Mouse (Mus musculus) ZHBTc4 (cell line): ENCODE measurements around the gene Krt87.
A peak's percentile ranks its signal among the peaks of the same experiment; 100 is the strongest.

Experiments
- DNase-seq: peaks from one replicate; pipeline ENCODE4 v3.0.0-alpha.2; 2011; ENCODE audit warnings: low read depth, low spot score

Gene Krt87

GRCm38 (mm10) chr15:101438555-101438954, at the start of gene Krt87:
TSS of gene Krt87 (minus strand) at chr15:101438804.
- DNase-seq = peak; percentile 21

DNA sequence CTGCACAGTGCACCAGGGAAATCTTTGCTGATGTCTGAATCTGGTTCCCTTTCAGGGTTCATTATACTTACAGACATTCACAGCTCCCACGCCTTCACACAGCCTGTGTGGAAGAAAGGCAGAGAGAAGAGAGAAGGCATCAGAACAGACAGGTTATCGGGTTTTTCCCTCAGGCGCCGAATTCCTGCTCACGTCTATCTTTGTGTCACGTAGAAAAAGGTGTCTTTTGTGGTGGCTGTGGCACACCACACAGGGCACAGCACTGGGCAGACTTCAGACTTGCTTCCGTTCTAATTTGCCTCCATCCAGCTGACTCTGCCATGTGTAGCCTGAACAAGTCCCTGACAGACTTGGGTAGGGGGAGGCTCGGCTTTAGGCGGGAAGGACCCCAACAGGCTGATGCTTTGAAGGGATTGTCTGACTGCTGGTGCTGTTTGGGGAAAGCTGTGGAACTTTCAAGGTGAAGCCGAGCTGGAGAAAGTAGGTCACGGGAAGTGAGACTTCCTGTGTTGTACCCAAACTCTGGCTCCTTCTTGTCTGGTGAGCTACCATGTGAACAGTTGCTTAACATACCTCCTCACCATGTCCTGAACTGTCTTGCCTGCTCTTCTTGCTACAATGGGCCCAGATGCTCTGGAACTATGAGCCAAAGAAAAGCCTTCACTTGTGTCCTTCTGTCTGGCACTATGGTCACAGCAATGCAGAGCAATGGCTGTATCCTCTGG, 47.5 kb upstream of the Krt87 start:
- no peak for DNase-seq

- no peak for DNase-seq
Measured at GRCm38 (mm10) chr15:101484939-101485338, 46.3 kb upstream of the Krt87 start.

- DNase-seq = no peak
Measured at GRCm38 (mm10) chr15:101483646-101484045, 45.0 kb upstream of the Krt87 start.

GRCm38 (mm10) chr15:101482056-101482455, 43.5 kb upstream of the Krt87 start:
- DNase-seq = no peak

GRCm38 (mm10) chr15:101479666-101480060, 41.1 kb upstream of the Krt87 start:
- no peak for DNase-seq

DNA sequence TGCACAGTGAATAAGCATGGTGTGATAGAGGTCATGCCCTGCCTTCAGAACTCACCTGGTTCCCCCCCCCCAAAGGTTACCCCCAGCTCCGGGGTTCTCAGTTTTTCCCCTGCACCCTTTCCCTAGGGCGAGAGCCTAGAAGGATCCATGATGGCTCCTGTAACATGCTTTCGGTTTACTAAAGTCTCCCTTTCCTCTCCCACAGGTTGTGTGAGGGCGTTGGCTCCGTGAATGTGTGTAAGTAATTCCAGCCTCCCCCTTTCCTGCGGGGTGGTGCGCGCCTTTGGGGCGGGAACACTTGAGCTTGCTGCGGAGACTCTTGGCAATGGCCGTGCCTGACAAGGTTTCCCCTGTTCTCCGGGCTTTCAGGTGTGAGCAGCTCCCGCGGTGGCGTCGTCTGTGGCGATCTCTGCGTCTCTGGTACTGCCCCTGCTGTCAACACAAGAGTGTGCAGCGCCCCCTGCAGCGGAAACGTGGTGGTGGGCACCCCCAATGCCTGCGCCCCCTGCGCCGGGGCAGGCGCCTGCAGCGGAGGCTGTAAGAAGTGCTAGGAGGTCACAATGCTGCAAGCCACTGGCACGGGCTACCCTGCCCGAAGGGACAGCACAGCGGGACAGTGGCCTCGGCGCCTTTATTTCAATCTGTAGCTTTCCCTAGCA, 40.5 kb upstream of the Krt87 start:
- peak; percentile 44 for DNase-seq

DNA sequence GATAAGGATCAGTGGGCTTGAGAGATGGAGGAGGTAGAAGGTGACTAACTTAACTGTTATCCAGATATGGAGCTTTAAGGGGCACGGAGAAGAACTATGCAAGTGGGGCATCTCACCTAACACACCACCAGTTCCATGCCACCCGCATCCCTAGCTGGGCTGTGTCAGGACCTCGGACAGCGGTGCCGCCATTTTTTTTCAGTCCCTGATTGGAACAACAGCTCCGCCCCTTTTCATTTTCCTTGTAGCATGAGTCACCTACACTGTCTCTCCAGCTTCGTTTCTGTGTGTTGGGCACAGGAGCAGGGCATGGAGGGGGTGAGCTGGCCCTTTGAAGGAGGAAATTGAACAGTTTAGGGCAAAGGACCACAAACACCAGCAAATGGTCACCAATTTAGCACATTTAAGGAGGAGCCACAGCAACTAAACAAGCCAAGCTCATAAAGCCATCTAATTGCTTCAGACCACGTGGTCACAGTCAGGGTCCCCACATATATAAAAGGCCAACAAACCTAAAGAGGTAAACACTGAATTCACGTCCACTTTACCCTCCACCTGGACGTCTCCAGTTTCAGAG, 34.4 kb upstream of the Krt87 start, which contains the start of gene Krt86:
Gene Krt86, plus strand, starts transcription at position 527 of the 577 bp plus-strand sequence.
- peak; percentile 62 for DNase-seq

DNA sequence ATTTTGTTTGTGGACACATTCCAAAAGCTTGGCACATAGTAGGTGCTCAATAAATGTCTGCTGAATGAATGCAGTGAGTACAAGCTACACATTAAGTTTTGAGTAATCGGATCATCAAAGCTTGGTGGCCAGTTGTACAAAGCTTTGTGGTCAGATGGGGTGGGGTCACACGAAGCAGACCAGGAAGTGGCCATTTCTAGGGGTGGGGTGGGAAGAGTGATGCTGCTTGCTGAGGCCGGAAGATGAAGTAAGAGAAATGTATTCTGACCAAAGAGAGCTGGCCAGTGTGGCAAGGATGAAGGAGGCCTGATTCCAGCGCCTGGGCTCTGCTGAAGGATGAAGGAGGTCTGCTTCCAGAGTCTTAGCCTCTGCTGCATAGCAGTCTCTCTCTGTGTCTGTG, 30.5 kb upstream of the Krt87 start:
- DNase-seq = no peak

DNA sequence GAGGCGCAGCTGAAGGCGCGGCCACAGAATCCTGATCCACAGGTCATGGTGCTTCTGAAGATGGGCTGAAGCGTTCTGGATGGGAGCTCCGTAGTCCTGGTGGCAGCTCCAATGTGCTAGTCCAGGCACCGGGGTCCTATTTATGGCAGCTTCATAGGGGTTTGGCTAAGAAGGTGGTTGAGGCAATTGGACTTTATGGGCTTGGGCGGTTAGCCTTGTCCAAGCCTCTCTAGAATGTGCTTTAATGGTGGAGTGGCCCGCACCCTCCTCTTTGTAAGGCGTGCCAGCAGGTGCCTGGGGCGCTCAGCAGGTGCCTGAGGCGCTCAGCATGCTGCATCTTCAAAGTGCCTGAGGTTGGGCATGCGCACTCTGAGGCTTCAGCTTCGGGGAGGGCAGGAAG, 25.0 kb upstream of the Krt87 start, which contains the start of gene Krt81:
Gene Krt81, minus strand, starts transcription at position 101 of the 400 bp plus-strand sequence.
- peak; percentile 31 for DNase-seq

- DNase-seq = peak; percentile 34
Measured at GRCm38 (mm10) chr15:101459283-101459682, 20.7 kb upstream of the Krt87 start.

DNA sequence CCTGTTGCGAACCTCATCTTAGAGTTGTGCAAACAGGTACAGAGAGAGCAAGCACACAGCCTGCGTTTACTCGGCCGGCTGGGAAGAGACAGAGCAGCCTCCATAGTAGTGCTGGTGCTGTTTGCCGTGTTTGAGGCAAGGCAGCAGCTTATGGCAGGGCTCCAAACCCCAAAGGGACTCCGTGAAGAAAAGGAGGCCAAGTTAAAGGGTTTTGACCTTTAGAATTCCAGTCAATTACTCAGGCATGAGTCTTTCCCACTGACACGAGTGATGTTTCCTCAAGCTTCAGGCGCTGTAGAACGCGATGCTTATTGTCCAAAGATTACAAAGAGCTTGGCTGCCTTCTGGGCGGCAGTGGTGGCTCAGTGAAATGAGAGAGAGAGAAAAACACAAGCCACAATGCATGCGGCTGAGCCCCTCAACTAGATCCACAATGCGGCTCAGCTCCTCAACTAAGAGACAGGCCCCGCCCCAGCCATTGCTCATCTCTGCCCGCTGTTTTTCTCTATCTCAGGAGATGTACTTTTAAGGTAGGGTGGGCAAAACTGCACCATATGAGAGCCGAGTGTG, 19.8 kb upstream of the Krt87 start:
- DNase-seq = no peak

DNA sequence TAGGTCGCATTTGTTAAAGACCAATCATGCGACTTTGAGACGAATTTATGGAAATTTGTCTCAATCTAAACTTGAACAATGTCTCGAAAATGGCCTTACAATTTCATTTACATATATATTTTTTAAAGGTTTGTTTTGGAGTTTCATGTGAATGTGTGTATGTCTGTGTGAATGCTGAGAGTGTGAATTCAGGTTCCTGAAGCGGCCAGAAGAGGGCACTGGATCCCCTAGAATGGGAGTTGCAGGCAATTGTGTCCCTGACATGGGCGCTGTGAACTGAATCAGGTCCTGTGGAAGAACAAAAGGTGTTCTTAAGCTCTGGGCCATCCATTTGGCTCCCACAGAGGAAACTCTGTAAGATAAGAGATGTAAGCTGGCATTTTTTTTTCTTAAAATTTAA, 17.3 kb upstream of the Krt87 start:
- DNase-seq = no peak

GRCm38 (mm10) chr15:101455292-101455691, 16.7 kb upstream of the Krt87 start:
- no peak for DNase-seq

- DNase-seq = no peak
Measured at GRCm38 (mm10) chr15:101454774-101455173, 16.2 kb upstream of the Krt87 start.

GRCm38 (mm10) chr15:101453093-101453736, 14.6 kb upstream of the Krt87 start:
- DNase-seq = peak; percentile 89

DNA sequence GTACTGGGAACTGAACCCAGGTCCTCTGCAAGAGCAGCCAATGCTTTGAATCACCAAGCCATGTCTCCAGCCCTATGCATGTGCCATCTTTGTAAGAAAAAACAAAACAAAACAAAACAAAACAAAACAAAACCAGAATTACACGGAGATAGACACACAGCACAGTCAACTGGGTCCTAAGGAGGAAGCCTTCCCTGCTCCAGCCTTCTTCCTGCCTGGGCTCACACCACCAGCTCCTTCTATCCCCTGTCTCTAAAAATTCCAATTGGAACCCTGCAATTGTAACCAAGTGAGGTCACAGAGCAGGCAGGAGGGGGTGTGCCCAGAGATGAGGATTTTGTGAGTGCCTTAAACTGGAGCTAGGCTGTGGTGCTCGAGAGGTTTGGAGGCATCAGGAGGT, 8.8 kb upstream of the Krt87 start, which contains the start of gene Krt88:
Gene Krt88, plus strand, starts transcription at position 301 of the 400 bp plus-strand sequence.
- DNase-seq = no peak

- no peak for DNase-seq
Measured at GRCm38 (mm10) chr15:101446572-101446971, 8.0 kb upstream of the Krt87 start.

DNA sequence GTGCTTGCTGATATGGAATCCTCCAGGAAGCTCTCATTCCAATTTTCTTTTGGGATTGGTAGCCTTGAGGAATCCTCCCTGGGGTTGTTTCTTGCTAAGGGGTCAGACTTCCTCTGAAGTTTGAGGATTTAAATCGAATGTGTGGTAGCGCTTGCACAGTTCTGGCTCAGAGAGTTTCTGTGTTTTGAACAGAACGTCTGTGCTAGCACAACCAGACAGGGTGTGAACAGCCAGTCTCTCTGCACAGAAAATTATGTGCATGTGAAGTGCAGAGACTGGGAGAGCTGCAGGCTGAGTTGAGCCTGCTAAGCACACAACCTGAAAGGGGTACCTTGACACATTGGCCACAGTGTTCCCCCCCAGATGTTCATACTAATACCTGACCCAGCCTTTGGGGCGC, 2.2 kb upstream of the Krt87 start:
- DNase-seq = no peak

- DNase-seq = no peak
Measured at GRCm38 (mm10) chr15:101436611-101437010, 2.0 kb downstream of the Krt87 start.

DNA sequence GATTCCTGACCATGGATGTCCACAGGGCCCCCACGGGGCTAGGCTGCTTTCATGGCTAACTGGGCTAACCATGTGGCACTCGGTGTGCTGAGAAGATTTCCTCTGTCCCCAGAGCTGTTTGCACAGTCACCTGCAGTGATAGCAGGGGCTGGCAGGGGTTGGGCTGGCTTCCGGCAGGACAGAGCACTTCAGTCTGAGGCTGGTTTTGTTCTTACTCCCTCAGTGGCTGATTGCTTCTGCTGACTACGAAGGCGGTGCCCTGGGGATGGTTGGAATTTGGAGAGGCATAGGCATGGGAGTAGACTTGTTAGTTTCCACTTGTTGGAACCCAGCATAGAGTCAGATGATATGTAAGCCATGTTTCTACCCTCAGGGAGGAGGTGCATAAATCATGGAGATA, 13.7 kb downstream of the Krt87 start:
- DNase-seq = peak; percentile 69

DNA sequence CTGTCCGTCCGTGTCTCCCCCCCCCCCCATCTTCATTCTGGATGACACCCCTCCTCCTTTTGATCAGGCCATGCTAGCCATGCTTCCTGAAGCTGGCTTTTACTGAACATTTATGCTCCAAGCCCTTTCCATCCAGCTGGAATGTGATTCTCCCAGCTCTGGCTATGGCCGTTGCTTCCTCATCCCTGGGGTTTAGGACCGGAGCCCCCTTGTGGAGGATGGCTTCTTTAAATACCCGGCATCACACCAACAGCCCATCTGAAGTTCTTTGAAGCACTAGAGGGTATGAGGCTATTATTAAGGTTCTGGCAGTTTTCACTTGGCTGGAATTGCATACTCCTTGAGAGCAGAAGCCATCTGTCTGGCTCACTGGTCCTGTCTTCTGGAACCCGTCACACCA, 17.7 kb downstream of the Krt87 start:
- DNase-seq = peak; percentile 27
